Mouse (Mus musculus): ENCODE data around the gene Yipf2. TPM values are rescaled to one million over a fixed set of nuclear protein-coding genes. Genes with fewer than 3 reads are reported as not detected.
"Not testable (repeated sequence)": the region's sequence is repeated elsewhere in the genome, so short reads cannot be mapped to it uniquely, and the experiment has no call there.

Yipf2 gene
- polyA plus RNA-seq, 1 experiment from 2014 or later: 34.7 TPM

GRCm38 (mm10) chr9:21555198-21555742, 37.4 kb downstream of the Yipf2 start:
- ATAC-seq: no peak
- no peak overlapping the region for H3K4me2 ChIP-seq (ENCODE audit: low read depth, low read length)
- H3K4me3 ChIP-seq (ENCODE audit: low read length): no peak overlapping the region
- H3K9ac ChIP-seq (ENCODE audit: low read depth, low read length): no peak overlapping the region
- 80% methylated on average over 6 of the region's 6 CpGs for WGBS
- H3K36me3 ChIP-seq (ENCODE audit: control insufficient read depth, insufficient read depth, low read length): no peaks in the 10 kb centered on the region
- H3K27me3 ChIP-seq (replicated peaks; ENCODE audit: control insufficient read depth, insufficient read depth, low read length): no peaks in the 10 kb centered on the region
- H3K27ac ChIP-seq (ENCODE audit: low read length): no peak overlapping the region
- peaks cover 13% of the 10 kb centered on the region for H3K4me1 ChIP-seq (ENCODE audit: control insufficient read depth, insufficient read depth, low read length)
- no peaks in the 10 kb centered on the region for H3K9me3 ChIP-seq (ENCODE audit: control insufficient read depth, low read length)

DNA sequence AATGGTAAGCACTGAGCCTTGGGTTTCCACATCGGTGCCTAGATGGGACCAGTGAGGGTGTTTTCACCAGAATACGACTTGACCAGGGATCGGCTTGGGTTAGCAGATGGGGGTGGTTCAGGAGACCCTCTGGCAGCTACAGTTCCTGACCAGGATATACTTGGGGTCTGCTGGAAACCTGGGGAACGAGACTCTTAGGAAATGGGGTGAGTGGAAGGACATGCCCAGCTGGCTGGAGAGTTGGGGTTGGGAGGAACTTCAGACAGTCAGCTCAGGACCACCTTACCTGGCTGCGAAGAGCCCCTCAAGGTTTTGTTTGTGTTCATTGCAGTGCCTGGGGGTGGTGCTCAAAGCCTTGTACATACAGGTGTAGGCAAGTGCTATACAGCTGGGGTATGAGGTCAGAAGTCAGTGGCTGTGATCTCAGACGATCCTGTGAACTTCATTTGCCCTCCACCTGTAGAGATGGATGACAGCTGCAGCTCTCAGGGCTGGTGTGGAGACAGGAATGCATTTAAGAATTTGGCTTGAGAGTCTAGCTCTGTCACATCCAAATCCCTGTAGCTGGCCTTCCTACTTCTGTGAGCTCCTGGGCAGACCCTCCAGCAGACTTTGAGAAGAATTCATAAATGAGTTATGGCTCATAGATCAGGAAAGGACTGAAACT, 38.9 kb downstream of the Yipf2 start:
- Histone ChIP-seq H3K4me2 (ENCODE audit: low read depth, low read length) (no peak overlapping the region), H3K4me3 (ENCODE audit: low read length) (no peak overlapping the region), H3K9ac (ENCODE audit: low read depth, low read length) (no peak overlapping the region), H3K36me3 (ENCODE audit: control insufficient read depth, insufficient read depth, low read length) (no peaks in the 10 kb centered on the region), H3K27me3 (replicated peaks; ENCODE audit: control insufficient read depth, insufficient read depth, low read length) (no peaks in the 10 kb centered on the region), H3K9me3 (ENCODE audit: control insufficient read depth, low read length) (no peaks in the 10 kb centered on the region), H3K4me1 (ENCODE audit: control insufficient read depth, insufficient read depth, low read length) (peaks cover 13% of the 10 kb centered on the region), H3K27ac (ENCODE audit: low read length) (no peak overlapping the region)
- ATAC-seq: no peak
- 87% methylated on average over 6 of the region's 6 CpGs for WGBS

GRCm38 (mm10) chr9:21551049-21551448, 41.6 kb downstream of the Yipf2 start:
- Histone ChIP-seq H3K4me2 (ENCODE audit: low read depth, low read length) (no peak overlapping the region), H3K4me3 (ENCODE audit: low read length) (no peak overlapping the region), H3K4me1 (ENCODE audit: control insufficient read depth, insufficient read depth, low read length) (peaks cover 6% of the 10 kb centered on the region), H3K9ac (ENCODE audit: low read depth, low read length) (no peak overlapping the region), H3K27ac (ENCODE audit: low read length) (no peak overlapping the region), H3K27me3 (replicated peaks; ENCODE audit: control insufficient read depth, insufficient read depth, low read length) (no peaks in the 10 kb centered on the region), H3K9me3 (ENCODE audit: control insufficient read depth, low read length) (no peaks in the 10 kb centered on the region), H3K36me3 (ENCODE audit: control insufficient read depth, insufficient read depth, low read length) (no peaks in the 10 kb centered on the region)
- ATAC-seq: no peak
- 93% methylated on average over 2 of the region's 2 CpGs for WGBS

DNA sequence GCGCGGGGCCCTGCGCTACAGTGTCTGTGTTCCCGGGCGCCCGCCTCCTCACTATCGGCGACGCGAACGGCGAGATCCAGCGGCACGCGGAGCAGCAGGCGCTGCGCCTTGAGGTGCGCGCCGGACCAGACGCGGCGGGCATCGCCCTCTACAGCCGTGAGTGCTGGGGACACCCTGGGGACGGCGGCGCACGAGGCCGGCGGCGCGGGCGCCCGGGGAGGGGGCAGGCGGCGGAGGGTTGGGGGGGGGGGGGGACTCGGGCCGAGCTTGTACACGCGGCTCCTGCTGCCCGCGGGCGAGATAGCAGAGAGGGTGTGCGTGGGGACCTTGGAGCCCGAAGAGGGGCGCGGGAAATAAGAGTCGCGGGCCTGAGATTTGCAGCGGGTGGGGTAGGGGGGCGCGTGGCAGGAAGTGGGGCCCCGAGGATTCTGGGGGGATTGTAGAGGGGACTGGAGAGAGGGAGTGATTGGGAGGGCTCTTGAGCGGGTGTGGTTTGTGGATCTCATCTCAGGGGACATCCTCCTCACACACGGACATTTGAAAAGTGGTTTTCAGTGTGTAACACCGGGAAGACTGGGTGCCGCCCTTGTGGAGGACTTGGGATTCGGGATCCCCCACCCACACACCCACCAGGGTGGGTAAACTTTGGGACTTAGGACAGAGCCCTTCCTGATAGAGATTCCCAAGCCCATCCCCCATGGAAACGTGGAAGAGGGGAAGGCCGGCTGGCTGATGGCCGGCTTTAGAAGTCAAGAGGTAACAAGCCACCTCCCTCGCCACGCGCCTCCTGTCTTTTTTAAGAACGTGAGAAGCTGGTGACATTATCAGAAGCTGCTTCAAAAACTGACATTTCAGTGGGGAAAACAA, 45.3 kb downstream of the Yipf2 start:
- H3K9ac ChIP-seq (ENCODE audit: low read depth, low read length): peak overlapping the region; percentile 93
- peaks cover 13% of the 10 kb centered on the region for H3K4me1 ChIP-seq (ENCODE audit: control insufficient read depth, insufficient read depth, low read length)
- peak overlapping the region; percentile 97 for H3K27ac ChIP-seq (ENCODE audit: low read length)
- ATAC-seq: peak; percentile 29
- no peaks in the 10 kb centered on the region for H3K36me3 ChIP-seq (ENCODE audit: control insufficient read depth, insufficient read depth, low read length)
- no peaks in the 10 kb centered on the region for H3K27me3 ChIP-seq (replicated peaks; ENCODE audit: control insufficient read depth, insufficient read depth, low read length)
- H3K4me2 ChIP-seq (ENCODE audit: low read depth, low read length): peak overlapping the region; percentile 58
- peak overlapping the region; percentile 81 for H3K4me3 ChIP-seq (ENCODE audit: low read length)
- no peaks in the 10 kb centered on the region for H3K9me3 ChIP-seq (ENCODE audit: control insufficient read depth, low read length)
- WGBS: under 1% methylated on average over 54 of the region's 66 CpGs

DNA sequence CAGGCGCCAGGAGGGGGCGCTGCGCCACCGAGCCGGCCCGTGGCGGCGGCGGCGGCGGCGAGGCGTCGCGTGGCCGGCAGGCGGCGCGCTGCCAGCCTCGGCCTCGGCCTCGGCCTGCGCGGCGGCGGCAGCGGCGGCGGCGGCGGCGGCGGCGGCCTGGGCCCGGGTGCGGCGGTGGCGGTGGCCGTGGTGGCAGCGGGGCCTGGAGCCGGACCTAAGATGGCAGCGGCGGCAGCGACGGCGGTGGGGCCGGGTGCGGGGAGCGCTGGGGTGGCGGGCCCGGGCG, 45.9 kb downstream of the Yipf2 start, which contains the start of gene Carm1:
TSS of gene Carm1 (plus strand) at position 106 of the 286 bp plus-strand sequence.
- Histone ChIP-seq H3K9ac (ENCODE audit: low read depth, low read length) (peak within 1 kb of the TSS; percentile 93), H3K27ac (ENCODE audit: low read length) (peak within 1 kb of the TSS; percentile 97), H3K4me1 (ENCODE audit: control insufficient read depth, insufficient read depth, low read length) (peaks cover 13% of the 10 kb centered on the region), H3K4me3 (ENCODE audit: low read length) (peak within 1 kb of the TSS; percentile 81), H3K9me3 (ENCODE audit: control insufficient read depth, low read length) (no peaks in the 10 kb centered on the region), H3K4me2 (ENCODE audit: low read depth, low read length) (peak within 1 kb of the TSS; percentile 65), H3K36me3 (ENCODE audit: control insufficient read depth, insufficient read depth, low read length) (no peaks in the 10 kb centered on the region), H3K27me3 (replicated peaks; ENCODE audit: control insufficient read depth, insufficient read depth, low read length) (no peaks in the 10 kb centered on the region)
- ATAC-seq: no peak
- WGBS: under 1% methylated on average over 22 of the region's 52 CpGs

DNA sequence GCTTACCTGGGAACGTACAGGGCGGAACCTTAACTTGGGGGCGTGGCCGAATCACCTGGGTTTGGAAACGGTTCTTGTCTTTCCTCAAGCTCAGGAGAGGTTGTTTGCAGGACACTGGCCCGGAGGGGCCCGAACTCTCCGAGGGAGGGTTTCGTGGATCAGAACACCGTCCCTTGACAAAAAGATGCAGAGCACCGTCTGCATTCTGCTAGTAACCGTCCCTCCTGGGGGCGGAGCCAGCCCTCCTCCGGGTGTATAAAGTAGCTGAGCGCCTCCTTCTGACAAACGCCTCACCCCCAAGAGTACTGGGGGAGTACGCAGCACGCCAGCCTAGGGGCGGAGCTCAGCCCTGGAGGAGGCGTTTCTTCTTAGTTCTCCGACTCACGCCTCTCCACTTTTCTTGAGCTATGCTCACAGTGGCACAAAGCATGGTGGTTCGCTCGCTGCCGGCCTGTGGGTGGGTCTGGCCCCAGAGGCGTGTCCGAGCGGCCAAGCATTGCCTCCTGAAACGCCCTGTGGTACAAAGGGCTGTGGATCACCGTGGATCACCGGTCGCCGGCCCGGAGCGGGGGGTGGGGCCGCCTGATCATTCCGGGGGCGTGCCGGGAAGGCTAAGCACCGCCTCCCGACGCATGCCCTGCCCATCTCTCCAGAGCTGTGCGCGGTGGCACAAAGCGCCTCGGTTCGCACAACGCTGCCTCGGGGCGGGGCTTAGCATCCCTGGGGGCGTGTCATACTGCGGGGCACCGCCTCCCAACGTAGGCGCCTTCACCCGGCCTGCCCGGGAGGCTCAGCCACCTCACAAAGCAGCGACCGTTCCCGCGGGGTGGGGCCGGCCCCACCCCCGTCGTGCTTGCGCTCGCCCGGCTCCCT, 46.5 kb downstream of the Yipf2 start:
- H3K4me3 ChIP-seq (ENCODE audit: low read length): peak overlapping the region; percentile 81
- peaks cover 13% of the 10 kb centered on the region for H3K4me1 ChIP-seq (ENCODE audit: control insufficient read depth, insufficient read depth, low read length)
- peak overlapping the region; percentile 65 for H3K4me2 ChIP-seq (ENCODE audit: low read depth, low read length)
- no peaks in the 10 kb centered on the region for H3K27me3 ChIP-seq (replicated peaks; ENCODE audit: control insufficient read depth, insufficient read depth, low read length)
- ATAC-seq: peak; percentile 94
- peak overlapping the region; percentile 74 for H3K9ac ChIP-seq (ENCODE audit: low read depth, low read length)
- H3K9me3 ChIP-seq (ENCODE audit: control insufficient read depth, low read length): no peaks in the 10 kb centered on the region
- H3K36me3 ChIP-seq (ENCODE audit: control insufficient read depth, insufficient read depth, low read length): no peaks in the 10 kb centered on the region
- peak overlapping the region; percentile 97 for H3K27ac ChIP-seq (ENCODE audit: low read length)
- WGBS: under 1% methylated on average over 65 of the region's 67 CpGs

DNA sequence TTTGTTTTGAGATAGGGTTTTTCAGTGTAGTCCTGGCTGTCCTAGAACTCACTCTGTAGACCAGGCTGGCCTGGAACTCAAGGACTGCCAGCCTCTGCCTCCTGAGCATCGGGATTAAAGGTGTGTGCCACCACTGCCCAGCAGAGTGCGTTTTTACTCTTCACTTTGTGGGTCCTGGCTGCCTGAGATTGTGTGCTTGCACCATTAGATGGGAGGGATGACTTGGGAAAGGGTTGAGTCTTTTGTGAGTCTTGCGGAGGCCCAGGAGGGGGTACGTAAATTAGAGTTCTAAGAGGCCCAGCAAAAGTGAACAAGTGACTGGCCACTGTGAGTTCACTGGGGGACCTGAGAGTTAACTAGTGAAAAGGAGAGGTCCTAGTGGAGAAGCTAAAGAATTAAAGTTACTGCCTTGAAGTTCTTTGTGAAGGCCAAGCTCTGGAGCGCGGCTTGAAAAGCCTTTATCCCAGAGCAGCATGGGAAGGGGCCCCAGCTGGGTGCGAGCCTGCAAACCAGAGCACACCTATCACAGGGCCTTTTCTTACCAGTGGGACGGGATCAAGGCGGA, 47.2 kb downstream of the Yipf2 start:
- H3K4me3 ChIP-seq (ENCODE audit: low read length): peak overlapping the region; percentile 81
- H3K27me3 ChIP-seq (replicated peaks; ENCODE audit: control insufficient read depth, insufficient read depth, low read length): no peaks in the 10 kb centered on the region
- H3K36me3 ChIP-seq (ENCODE audit: control insufficient read depth, insufficient read depth, low read length): no peaks in the 10 kb centered on the region
- H3K4me1 ChIP-seq (ENCODE audit: control insufficient read depth, insufficient read depth, low read length): peaks cover 13% of the 10 kb centered on the region
- no peaks in the 10 kb centered on the region for H3K9me3 ChIP-seq (ENCODE audit: control insufficient read depth, low read length)
- H3K27ac ChIP-seq (ENCODE audit: low read length): peak overlapping the region; percentile 95
- peak overlapping the region; percentile 65 for H3K4me2 ChIP-seq (ENCODE audit: low read depth, low read length)
- peak; percentile 86 for ATAC-seq
- peak overlapping the region; percentile 74 for H3K9ac ChIP-seq (ENCODE audit: low read depth, low read length)
- WGBS: 5% methylated on average over 9 of the region's 9 CpGs

DNA sequence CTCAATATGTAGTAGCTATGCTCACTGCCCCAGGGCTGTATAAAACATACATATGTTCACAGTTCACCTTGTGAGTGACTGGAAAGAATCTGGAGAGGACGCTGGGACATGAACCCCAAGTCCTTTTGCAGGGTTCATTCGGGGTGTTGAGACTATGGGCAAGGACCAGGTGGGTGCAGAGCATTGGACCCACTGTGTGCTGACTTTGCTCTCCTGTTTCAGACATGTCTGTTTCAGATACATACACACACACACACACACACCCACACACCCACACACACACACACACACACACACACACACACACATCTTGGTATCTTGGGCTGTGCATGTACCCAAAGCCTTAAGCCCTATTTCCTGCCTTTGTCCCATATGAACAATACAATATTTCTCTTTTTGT, 50.6 kb downstream of the Yipf2 start:
- H3K9me3 ChIP-seq (ENCODE audit: control insufficient read depth, low read length); H3K27ac ChIP-seq (ENCODE audit: low read length); H3K4me1 ChIP-seq (ENCODE audit: control insufficient read depth, insufficient read depth, low read length); H3K36me3 ChIP-seq (ENCODE audit: control insufficient read depth, insufficient read depth, low read length); H3K4me2 ChIP-seq (ENCODE audit: low read depth, low read length); H3K27me3 ChIP-seq (replicated peaks; ENCODE audit: control insufficient read depth, insufficient read depth, low read length); H3K4me3 ChIP-seq (ENCODE audit: low read length); ATAC-seq; H3K9ac ChIP-seq (ENCODE audit: low read depth, low read length): not testable (repeated sequence)
- 93% methylated on average over 2 of the region's 2 CpGs for WGBS

Data from intestine, embryonic 16.5 days (tissue).